Mouse (Mus musculus): ENCODE data around the gene Gm21987.

- TF ChIP-seq GATA1 (IDR thresholded peaks at IDR 0.05; ENCODE audit: low read length) (no peak), TAL1 (IDR thresholded peaks at IDR 0.05; ENCODE audit: low read length) (no peak)
Measured at GRCm38 (mm10) chr16:38368336-38368735, 21.5 kb downstream of the Gm21987 start.
